Mouse (Mus musculus): Measurements from ENCODE around the gene Stk4. TPM values are rescaled to one million over a fixed set of nuclear protein-coding genes. Genes with fewer than 3 reads are reported as not detected.

The Stk4 gene
- total and polyA plus RNA-seq, 3 experiments: 51.4 to 77.5 (median 64.4) TPM

DNA sequence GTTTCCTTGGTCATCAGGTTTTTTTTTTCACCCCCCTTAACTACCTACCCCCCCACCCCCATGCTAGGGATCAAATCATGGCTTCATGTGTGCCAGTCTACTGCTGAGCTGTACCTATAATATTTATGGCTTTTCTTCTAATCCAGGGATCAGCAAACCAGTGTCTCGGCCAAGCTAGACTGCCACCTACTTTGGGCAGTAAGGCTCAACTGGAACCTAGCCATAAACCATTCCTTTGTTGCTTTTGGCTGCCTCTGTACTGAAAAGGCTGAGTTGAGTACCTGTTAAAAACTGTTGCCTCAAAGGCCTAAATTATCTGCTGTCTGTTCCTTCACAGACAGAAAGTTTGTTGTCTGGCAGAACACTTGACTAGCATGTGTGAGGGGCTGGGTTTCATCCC is 31.8 kb downstream of the Stk4 start:
- Histone ChIP-seq H3K4me1 (ENCODE audit: control insufficient read depth in 1 of 2, insufficient read depth in 2 of 2) (peaks cover 0 to 11% of the 10 kb centered on the region in 2 experiments; a peak in 2 of 4 replicates), H3K27ac (ENCODE audit: insufficient read depth, low read depth) (no peak overlapping the region), H3K9me3 (replicated peaks; ENCODE audit: low read length) (no peaks in the 10 kb centered on the region), H3K4me2 (ENCODE audit: insufficient read depth, low read depth, poor library complexity, severe bottlenecking) (no peak overlapping the region), H3K9ac (ENCODE audit: insufficient read depth, low read depth) (no peak overlapping the region), H3K4me3 (replicated peaks in 1 of 3; ENCODE audit: low read depth in 2 of 3, low read length in 2 of 3, poor library complexity in 1 of 3) (no peak overlapping the region), H3K36me3 (replicated peaks in 1 of 2; ENCODE audit: control insufficient read depth in 1 of 2, insufficient read depth in 1 of 2, low read length in 1 of 2) (peaks cover 66 to 93% of the 10 kb centered on the region in 2 experiments), H3K79me2 (replicated peaks; ENCODE audit: control insufficient read depth, extremely low read depth, insufficient read depth, poor library complexity, severe bottlenecking) (peaks cover 6% of the 10 kb centered on the region), H3K27me3 (replicated peaks) (no peaks in the 10 kb centered on the region)
- dilution Hi-C loops (cut with MboI; ENCODE audit: extremely low pct_ligation_motif_present, extremely low pct_unique_long_range_greater_than_20kb, low sequenced_read_pairs) (no loop called here), in situ Hi-C loops (cut with MboI; ENCODE audit: low pct_ligation_motif_present, low pct_unique_long_range_greater_than_20kb, low sequenced_read_pairs) (no loop called here)
- DNase-seq (ENCODE audit: extremely low read depth): no peak
- TF ChIP-seq GABPA (IDR thresholded peaks at IDR 0.05; ENCODE audit: insufficient replicate concordance, low read depth, low read length): no peak
- no peak for TF ChIP-seq HCFC1 (IDR thresholded peaks at IDR 0.05; ENCODE audit: low read depth, low read length)
- no peak for TF ChIP-seq MEF2A (IDR thresholded peaks at IDR 0.05; ENCODE audit: borderline replicate concordance, low read depth, low read length)
- TF ChIP-seq CHD2 (IDR thresholded peaks at IDR 0.05; ENCODE audit: low read length): no peak
- no peak for TF ChIP-seq NRF1 (IDR thresholded peaks at IDR 0.05; ENCODE audit: low read depth, low read length)
- no peak for TF ChIP-seq MAX (IDR thresholded peaks at IDR 0.05; ENCODE audit: low read length)
- TF ChIP-seq MYC (IDR thresholded peaks at IDR 0.05; ENCODE audit: low read depth, low read length): no peak
- TF ChIP-seq ELF1 (IDR thresholded peaks at IDR 0.05; ENCODE audit: low read depth, low read length): no peak
- no peak for TF ChIP-seq TBP (conservative IDR thresholded peaks at IDR 0.05; ENCODE audit: low read depth, low read length)
- TF ChIP-seq RCOR1 (conservative IDR thresholded peaks at IDR 0.05; ENCODE audit: low read depth, low read length): no peak
- no peak for TF ChIP-seq E2F4 (IDR thresholded peaks at IDR 0.05; ENCODE audit: insufficient replicate concordance, low read depth, low read length)
- TF ChIP-seq BHLHE40 (IDR thresholded peaks at IDR 0.05; ENCODE audit: low read depth, low read length): no peak
- TF ChIP-seq USF2 (conservative IDR thresholded peaks at IDR 0.05; ENCODE audit: low read depth, low read length): no peak
- no peak for TF ChIP-seq CTCF (conservative IDR thresholded peaks at IDR 0.05 in 1 of 2, IDR thresholded peaks at IDR 0.05 in 1 of 2; ENCODE audit: low read depth in 2 of 2, low read length in 2 of 2)
- no peak for TF ChIP-seq ETS1 (conservative IDR thresholded peaks at IDR 0.05; ENCODE audit: low read depth, low read length)
- TF ChIP-seq ZMIZ1 (IDR thresholded peaks at IDR 0.05; ENCODE audit: low read depth, low read length): no peak
- TF ChIP-seq MXI1 (IDR thresholded peaks at IDR 0.05; ENCODE audit: low read depth, low read length): no peak
- TF ChIP-seq NELFE (IDR thresholded peaks at IDR 0.05; ENCODE audit: low read depth, low read length): no peak
- TF ChIP-seq POLR2AphosphoS2 (IDR thresholded peaks at IDR 0.05; ENCODE audit: low read depth, low read length): no peak

DNA sequence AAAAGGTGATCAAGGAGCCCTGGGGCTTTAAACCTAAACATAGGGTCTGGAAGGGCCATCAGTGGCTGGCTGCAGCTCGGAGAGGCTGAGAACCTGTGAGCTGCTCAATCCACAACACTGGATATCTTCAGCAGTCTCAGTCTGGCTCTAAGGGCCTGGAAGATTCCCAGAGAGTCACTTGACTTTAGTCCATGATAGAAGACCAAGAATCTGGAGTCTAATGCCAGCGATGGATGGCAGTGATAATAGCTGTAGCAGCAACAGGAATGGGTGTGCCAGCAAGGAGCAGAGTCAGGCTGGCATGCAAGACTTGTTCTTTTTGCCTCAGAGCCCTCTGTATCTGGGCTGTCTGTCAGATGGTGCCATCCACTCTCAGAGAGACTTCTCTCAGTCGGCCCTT is 32.2 kb downstream of the Stk4 start:
- no peak overlapping the region for H3K9ac ChIP-seq (ENCODE audit: insufficient read depth, low read depth)
- no peak overlapping the region for H3K4me3 ChIP-seq (replicated peaks in 1 of 3; ENCODE audit: low read depth in 2 of 3, low read length in 2 of 3, poor library complexity in 1 of 3)
- H3K36me3 ChIP-seq (replicated peaks in 1 of 2; ENCODE audit: control insufficient read depth in 1 of 2, insufficient read depth in 1 of 2, low read length in 1 of 2): peaks cover 70 to 96% of the 10 kb centered on the region in 2 experiments
- dilution Hi-C loops (cut with MboI; ENCODE audit: extremely low pct_ligation_motif_present, extremely low pct_unique_long_range_greater_than_20kb, low sequenced_read_pairs) (no loop called here), in situ Hi-C loops (cut with MboI; ENCODE audit: low pct_ligation_motif_present, low pct_unique_long_range_greater_than_20kb, low sequenced_read_pairs) (no loop called here)
- DNase-seq (ENCODE audit: extremely low read depth): no peak
- H3K79me2 ChIP-seq (replicated peaks; ENCODE audit: control insufficient read depth, extremely low read depth, insufficient read depth, poor library complexity, severe bottlenecking): peaks cover 6% of the 10 kb centered on the region
- TF ChIP-seq TBP (conservative IDR thresholded peaks at IDR 0.05; ENCODE audit: low read depth, low read length): no peak
- no peak for TF ChIP-seq GABPA (IDR thresholded peaks at IDR 0.05; ENCODE audit: insufficient replicate concordance, low read depth, low read length)
- TF ChIP-seq ETS1 (conservative IDR thresholded peaks at IDR 0.05; ENCODE audit: low read depth, low read length): no peak
- H3K4me2 ChIP-seq (ENCODE audit: insufficient read depth, low read depth, poor library complexity, severe bottlenecking): no peak overlapping the region
- no peaks in the 10 kb centered on the region for H3K9me3 ChIP-seq (replicated peaks; ENCODE audit: low read length)
- H3K27me3 ChIP-seq (replicated peaks): no peaks in the 10 kb centered on the region
- no peak overlapping the region for H3K27ac ChIP-seq (ENCODE audit: insufficient read depth, low read depth)
- peaks cover 0 to 11% of the 10 kb centered on the region in 2 experiments; a peak in 2 of 4 replicates for H3K4me1 ChIP-seq (ENCODE audit: control insufficient read depth in 1 of 2, insufficient read depth in 2 of 2)
